Mouse (Mus musculus): ENCODE data around the gene Zfp367. TPM values are rescaled to one million over a fixed set of nuclear protein-coding genes. Genes with fewer than 3 reads are reported as not detected.

Gene Zfp367
- 15.6 and 18.7 TPM in 2 replicates for polyA plus RNA-seq (2015; fragmentation: Nextera tagmentation; extraction: Ambion mirVana)

DNA sequence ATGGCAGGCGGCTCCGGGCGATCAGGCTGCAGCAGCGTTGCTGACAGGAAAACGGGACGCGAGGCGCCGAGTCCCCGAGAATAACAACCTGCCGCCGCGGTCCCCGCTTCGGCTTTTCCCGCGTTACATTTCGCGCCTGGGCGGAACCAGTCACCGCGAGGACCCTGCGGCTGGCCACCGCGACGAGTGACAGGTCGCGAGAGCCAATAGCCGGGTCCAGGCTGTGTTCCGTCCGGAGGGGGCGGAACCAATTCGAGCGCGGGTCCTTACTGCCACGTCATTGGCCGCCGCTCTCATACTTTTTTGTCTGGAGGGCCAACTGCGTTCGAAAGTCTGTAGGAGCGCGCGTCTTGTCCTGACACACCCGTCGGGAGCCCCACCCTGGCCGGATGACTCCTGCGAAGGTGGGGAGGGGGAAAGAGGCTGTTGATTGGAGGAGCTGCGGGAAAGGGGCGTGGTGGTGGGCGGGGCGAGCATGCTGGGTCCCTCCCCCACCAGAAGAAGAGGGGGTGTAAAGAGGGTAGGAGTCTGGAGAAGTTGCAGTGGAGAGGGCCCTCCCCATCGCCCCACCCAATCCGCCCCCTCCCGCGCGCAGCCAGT lies at the start of gene Zfp367:
Gene Zfp367, minus strand, starts transcription at position 120 of the 600 bp plus-strand sequence.
- Histone ChIP-seq H3K36me3 (no peaks in the 10 kb centered on the region), H3K9me3 (no peaks in the 10 kb centered on the region), H3K27me3 (no peaks in the 10 kb centered on the region), H3K9ac (peak within 1 kb of the TSS; percentile 83), H3K4me2 (peak within 1 kb of the TSS; percentile 87), H3K4me1 (peaks cover 32% of the 10 kb centered on the region), H3K27ac (peak within 1 kb of the TSS; percentile 91), H3K4me3 (peak within 1 kb of the TSS; percentile 90)
- ATAC-seq (ENCODE audit: insufficient number of reproducible peaks, insufficient read depth, low FRiP score, low TSS enrichment, low read depth): peak; percentile 97
- WGBS: under 1% methylated on average over 56 of the region's 56 CpGs

GRCm38 (mm10) chr13:64200911-64201310 lies 47.9 kb upstream of the Zfp367 start:
- H3K36me3 ChIP-seq: peaks cover 34% of the 10 kb centered on the region
- no peak overlapping the region for H3K4me2 ChIP-seq
- no peaks in the 10 kb centered on the region for H3K9me3 ChIP-seq
- H3K27ac ChIP-seq: no peak overlapping the region
- no peaks in the 10 kb centered on the region for H3K27me3 ChIP-seq
- no peak overlapping the region for H3K4me3 ChIP-seq
- no peaks in the 10 kb centered on the region for H3K4me1 ChIP-seq
- ATAC-seq (ENCODE audit: insufficient number of reproducible peaks, insufficient read depth, low FRiP score, low TSS enrichment, low read depth): no peak
- 99% methylated on average over 4 of the region's 4 CpGs for WGBS
- no peak overlapping the region for H3K9ac ChIP-seq

GRCm38 (mm10) chr13:64198310-64198709 lies 45.3 kb upstream of the Zfp367 start:
- H3K9me3 ChIP-seq: no peaks in the 10 kb centered on the region
- H3K4me1 ChIP-seq: no peaks in the 10 kb centered on the region
- 95% methylated on average over 4 of the region's 4 CpGs for WGBS
- no peak overlapping the region for H3K4me3 ChIP-seq
- ATAC-seq (ENCODE audit: insufficient number of reproducible peaks, insufficient read depth, low FRiP score, low TSS enrichment, low read depth): no peak
- no peaks in the 10 kb centered on the region for H3K27me3 ChIP-seq
- H3K9ac ChIP-seq: no peak overlapping the region
- H3K36me3 ChIP-seq: peaks cover 39% of the 10 kb centered on the region
- H3K4me2 ChIP-seq: no peak overlapping the region
- H3K27ac ChIP-seq: no peak overlapping the region

DNA sequence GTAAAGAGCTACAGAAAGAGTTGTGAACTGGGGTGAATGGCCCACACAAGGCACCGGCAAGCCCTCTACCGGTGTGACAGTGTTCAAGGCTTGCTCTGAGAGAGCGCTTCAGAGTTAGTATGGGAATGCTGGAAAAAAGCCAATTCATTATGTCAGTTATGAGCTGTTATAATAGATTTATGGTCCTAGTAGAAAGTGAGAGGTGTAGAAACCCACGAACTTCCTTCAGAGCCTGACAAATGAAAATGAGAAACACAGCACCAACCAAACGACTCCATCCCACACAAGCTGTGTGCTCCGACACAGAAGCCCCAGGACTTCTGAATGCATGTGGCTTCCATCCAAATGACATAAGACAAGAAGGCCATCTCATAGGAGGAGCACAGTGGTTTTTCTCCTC lies 44.9 kb upstream of the Zfp367 start:
- no peak overlapping the region for H3K27ac ChIP-seq
- no peaks in the 10 kb centered on the region for H3K9me3 ChIP-seq
- no peak overlapping the region for H3K9ac ChIP-seq
- no peak overlapping the region for H3K4me2 ChIP-seq
- 93% methylated on average over 6 of the region's 6 CpGs for WGBS
- H3K4me3 ChIP-seq: no peak overlapping the region
- H3K36me3 ChIP-seq: peaks cover 39% of the 10 kb centered on the region
- ATAC-seq (ENCODE audit: insufficient number of reproducible peaks, insufficient read depth, low FRiP score, low TSS enrichment, low read depth): no peak
- no peaks in the 10 kb centered on the region for H3K4me1 ChIP-seq
- H3K27me3 ChIP-seq: no peaks in the 10 kb centered on the region

DNA sequence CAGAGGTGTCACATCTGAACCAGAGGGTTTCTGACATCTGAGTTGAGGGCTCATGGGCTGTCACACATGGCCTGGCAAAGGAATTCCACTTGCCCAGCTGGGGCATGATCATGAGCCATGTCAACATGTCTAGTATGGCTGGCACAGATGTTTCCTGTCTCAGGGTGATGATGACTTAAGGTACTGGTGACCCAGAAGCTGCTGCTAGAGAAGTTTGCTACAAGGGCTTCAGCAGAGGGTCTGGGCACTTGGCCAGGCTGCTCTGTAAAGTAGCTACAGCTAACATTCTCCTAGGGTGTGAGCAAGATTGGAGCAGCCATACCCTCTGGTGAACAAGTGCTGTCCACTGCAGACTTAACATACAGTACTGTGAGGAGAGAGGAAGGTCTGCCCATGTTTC lies 34.1 kb upstream of the Zfp367 start:
- Histone ChIP-seq H3K27me3 (no peaks in the 10 kb centered on the region), H3K9me3 (no peaks in the 10 kb centered on the region), H3K4me2 (no peak overlapping the region), H3K27ac (no peak overlapping the region), H3K4me1 (no peaks in the 10 kb centered on the region), H3K9ac (no peak overlapping the region), H3K36me3 (peaks cover 54% of the 10 kb centered on the region), H3K4me3 (no peak overlapping the region)
- no peak for ATAC-seq (ENCODE audit: insufficient number of reproducible peaks, insufficient read depth, low FRiP score, low TSS enrichment, low read depth)

DNA sequence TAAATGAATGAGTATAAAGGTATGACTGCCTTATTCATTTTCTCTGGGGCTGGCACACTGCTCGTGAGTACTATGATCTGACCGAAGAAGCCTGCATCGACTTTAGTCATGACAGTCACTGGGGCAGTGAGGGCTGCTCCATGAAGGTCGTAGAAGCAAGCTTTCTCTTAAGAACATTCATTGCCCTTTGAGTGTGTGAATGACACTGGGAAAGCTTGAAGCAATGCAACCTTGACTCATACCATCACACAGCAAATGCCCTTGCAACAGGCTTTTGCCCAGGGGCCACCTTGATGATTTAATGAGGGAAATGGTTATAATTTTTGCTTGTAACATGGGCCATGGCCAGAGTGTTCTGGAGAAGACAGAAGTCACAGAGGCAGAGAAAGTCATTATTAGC lies 33.5 kb upstream of the Zfp367 start:
- no peak for ATAC-seq (ENCODE audit: insufficient number of reproducible peaks, insufficient read depth, low FRiP score, low TSS enrichment, low read depth)
- Histone ChIP-seq H3K9me3 (no peaks in the 10 kb centered on the region), H3K27me3 (no peaks in the 10 kb centered on the region), H3K4me1 (no peaks in the 10 kb centered on the region), H3K9ac (no peak overlapping the region), H3K36me3 (peaks cover 59% of the 10 kb centered on the region), H3K27ac (no peak overlapping the region), H3K4me2 (no peak overlapping the region), H3K4me3 (no peak overlapping the region)
- 94% methylated on average over 4 of the region's 4 CpGs for WGBS

GRCm38 (mm10) chr13:64185586-64185985 lies 32.6 kb upstream of the Zfp367 start:
- Histone ChIP-seq H3K4me1 (no peaks in the 10 kb centered on the region), H3K4me2 (no peak overlapping the region), H3K9ac (no peak overlapping the region), H3K27me3 (no peaks in the 10 kb centered on the region), H3K9me3 (no peaks in the 10 kb centered on the region), H3K27ac (no peak overlapping the region), H3K36me3 (peaks cover 66% of the 10 kb centered on the region), H3K4me3 (no peak overlapping the region)
- no peak for ATAC-seq (ENCODE audit: insufficient number of reproducible peaks, insufficient read depth, low FRiP score, low TSS enrichment, low read depth)
- 90% methylated on average over 9 of the region's 9 CpGs for WGBS

DNA sequence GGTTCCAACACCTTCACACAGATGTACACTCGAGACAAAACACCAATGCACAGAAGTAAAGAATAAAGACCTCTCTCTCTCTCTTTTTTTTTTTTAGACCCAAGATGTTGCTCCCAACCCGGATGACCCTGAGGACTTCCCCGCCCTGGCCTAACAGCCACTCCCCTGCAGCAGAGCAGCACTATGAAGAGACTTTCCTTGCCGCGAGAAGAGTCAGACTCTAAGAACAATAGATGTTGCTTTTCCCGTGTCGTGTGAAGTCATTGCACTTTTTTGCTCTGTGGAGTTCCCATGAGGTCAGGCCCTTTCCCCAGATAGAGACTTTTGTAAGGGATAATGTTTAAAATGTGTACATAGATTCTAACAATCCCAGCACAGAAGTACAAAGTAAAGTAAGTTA lies 32.2 kb upstream of the Zfp367 start:
- WGBS: 78% methylated on average over 7 of the region's 7 CpGs
- Histone ChIP-seq H3K4me2 (no peak overlapping the region), H3K4me3 (no peak overlapping the region), H3K27ac (no peak overlapping the region), H3K36me3 (peaks cover 66% of the 10 kb centered on the region), H3K27me3 (no peaks in the 10 kb centered on the region), H3K9me3 (no peaks in the 10 kb centered on the region), H3K9ac (no peak overlapping the region), H3K4me1 (no peaks in the 10 kb centered on the region)
- ATAC-seq (ENCODE audit: insufficient number of reproducible peaks, insufficient read depth, low FRiP score, low TSS enrichment, low read depth): no peak

DNA sequence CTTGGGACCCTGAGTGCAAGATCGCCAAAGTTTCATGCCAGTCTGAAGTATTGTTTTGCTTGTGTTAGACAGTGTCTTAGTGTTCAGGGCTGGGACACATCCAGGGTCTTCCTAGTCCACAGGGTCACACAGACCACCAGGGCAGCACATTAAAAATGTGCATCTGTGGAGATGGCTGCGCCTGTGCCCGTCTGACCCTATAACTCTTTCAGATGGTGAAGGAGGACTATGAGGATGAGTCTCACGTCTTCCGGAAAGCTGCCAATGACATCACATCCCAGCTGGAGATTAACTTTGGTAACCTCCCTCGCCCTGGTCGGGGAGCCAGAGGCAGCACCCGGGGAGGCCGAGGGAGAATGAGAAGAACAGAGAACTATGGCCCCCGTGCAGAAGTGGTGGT lies 31.4 kb upstream of the Zfp367 start:
- 80% methylated on average over 10 of the region's 10 CpGs for WGBS
- no peak for ATAC-seq (ENCODE audit: insufficient number of reproducible peaks, insufficient read depth, low FRiP score, low TSS enrichment, low read depth)

DNA sequence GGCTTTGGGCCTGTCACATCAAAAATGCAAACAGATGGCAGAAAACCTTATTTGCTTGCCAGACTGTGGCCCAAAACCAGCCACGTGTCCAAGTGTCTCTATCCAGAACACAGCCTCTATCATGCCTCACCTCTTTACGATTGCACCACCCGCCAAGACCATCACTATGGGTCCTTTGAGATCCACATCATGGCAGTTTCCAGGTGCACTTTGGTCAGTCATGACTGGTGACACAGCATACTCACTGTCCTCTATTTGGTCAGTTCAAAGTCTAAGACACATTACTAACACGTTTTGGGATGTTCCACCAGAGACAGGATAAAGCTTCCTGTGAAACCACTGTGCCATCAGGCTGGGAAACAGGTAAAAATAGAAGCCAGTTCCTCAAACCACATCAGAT lies 30.6 kb upstream of the Zfp367 start:
- ATAC-seq (ENCODE audit: insufficient number of reproducible peaks, insufficient read depth, low FRiP score, low TSS enrichment, low read depth): no peak
- 80% methylated on average over 4 of the region's 4 CpGs for WGBS
- Histone ChIP-seq H3K27ac (no peak overlapping the region), H3K9me3 (no peaks in the 10 kb centered on the region), H3K9ac (no peak overlapping the region), H3K4me1 (no peaks in the 10 kb centered on the region), H3K36me3 (peaks cover 56% of the 10 kb centered on the region), H3K27me3 (no peaks in the 10 kb centered on the region), H3K4me2 (no peak overlapping the region), H3K4me3 (no peak overlapping the region)

More for the DNA sequence above, 31.4 kb upstream of the Zfp367 start:
- H3K9ac ChIP-seq: no peak overlapping the region
- no peak overlapping the region for H3K4me3 ChIP-seq
- no peak overlapping the region for H3K4me2 ChIP-seq
- H3K9me3 ChIP-seq: no peaks in the 10 kb centered on the region
- peaks cover 62% of the 10 kb centered on the region for H3K36me3 ChIP-seq
- H3K4me1 ChIP-seq: no peaks in the 10 kb centered on the region
- no peak overlapping the region for H3K27ac ChIP-seq
- H3K27me3 ChIP-seq: no peaks in the 10 kb centered on the region

DNA sequence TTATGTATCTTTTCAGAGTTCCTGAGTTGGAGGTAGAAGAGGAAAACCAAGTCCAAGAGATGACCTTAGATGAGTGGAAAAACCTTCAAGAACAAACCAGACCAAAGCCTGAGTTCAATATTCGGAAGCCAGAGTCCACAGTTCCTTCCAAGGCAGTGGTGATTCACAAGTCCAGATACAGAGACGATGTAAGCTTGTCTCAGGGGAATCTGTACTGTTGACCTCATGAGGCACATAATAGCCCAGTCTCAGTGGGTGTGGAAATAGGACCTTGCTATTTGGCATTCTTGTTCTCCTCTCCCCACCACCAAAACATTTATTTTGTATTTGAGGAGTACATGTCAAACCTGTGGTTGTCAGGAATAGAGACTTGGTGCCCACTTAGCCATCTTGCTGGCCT lies 29.1 kb upstream of the Zfp367 start:
- Histone ChIP-seq H3K9me3 (no peaks in the 10 kb centered on the region), H3K9ac (no peak overlapping the region), H3K4me2 (no peak overlapping the region), H3K4me3 (no peak overlapping the region), H3K27ac (no peak overlapping the region), H3K36me3 (peaks cover 64% of the 10 kb centered on the region), H3K27me3 (no peaks in the 10 kb centered on the region), H3K4me1 (no peaks in the 10 kb centered on the region)
- no peak for ATAC-seq (ENCODE audit: insufficient number of reproducible peaks, insufficient read depth, low FRiP score, low TSS enrichment, low read depth)
- WGBS: 75% methylated on average over 2 of the region's 2 CpGs

DNA sequence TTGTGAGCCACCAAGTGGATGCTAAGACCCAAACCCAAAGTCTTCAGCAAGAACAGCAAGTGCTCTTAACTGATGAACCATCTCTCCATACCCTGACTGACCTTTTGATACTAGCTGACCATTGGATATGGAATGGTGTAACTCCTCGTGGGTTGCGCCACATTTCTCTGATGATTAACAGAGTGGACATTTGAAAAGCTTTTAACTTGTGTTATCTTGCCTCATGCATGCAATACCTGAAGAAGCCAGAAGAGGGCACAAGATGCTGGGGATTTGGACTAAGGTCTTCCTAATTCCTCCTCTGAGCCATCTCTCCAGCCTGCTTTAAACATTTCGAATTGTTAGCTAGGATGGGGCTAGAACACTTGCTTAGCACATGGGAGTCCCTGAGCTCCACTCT lies 27.9 kb upstream of the Zfp367 start:
- Histone ChIP-seq H3K27me3 (no peaks in the 10 kb centered on the region), H3K4me3 (no peak overlapping the region), H3K9me3 (no peaks in the 10 kb centered on the region), H3K36me3 (peaks cover 63% of the 10 kb centered on the region), H3K4me1 (no peaks in the 10 kb centered on the region), H3K27ac (no peak overlapping the region), H3K4me2 (no peak overlapping the region), H3K9ac (no peak overlapping the region)
- WGBS: 84% methylated on average over 3 of the region's 3 CpGs
- ATAC-seq (ENCODE audit: insufficient number of reproducible peaks, insufficient read depth, low FRiP score, low TSS enrichment, low read depth): no peak

Measured in embryonic facial prominence, embryonic 13.5 days (tissue).